Mouse (Mus musculus) CH12.LX (cell line): ENCODE data around the gene Diras2. TPM values are rescaled to one million over a fixed set of nuclear protein-coding genes. Genes with fewer than 3 reads are reported as not detected.

Experiments
- DNase-seq: peaks from one replicate; pipeline ENCODE4 v3.0.0-alpha.2; 2013; ENCODE audit errors: extremely low read depth
- H3K27ac ChIP-seq: 2 replicates; pipeline ENCODE4 v1.5.1; 2012; ENCODE audit warnings: low read depth, mild to moderate bottlenecking, control low read depth, moderate library complexity; ENCODE audit not compliant: insufficient read depth
- H3K27me3 ChIP-seq: replicated peaks from 2 replicates; pipeline ENCODE3; 2012; ENCODE audit warnings: inconsistent platforms
- H3K36me3 ChIP-seq, 2 experiments: replicated peaks in 1 of 2; 2 replicates each; pipeline versions ENCODE3 to v1.6.1; 2012; ENCODE audit warnings: inconsistent platforms in 1 of 2, low read length in 1 of 2, mild to moderate bottlenecking in 1 of 2, mixed read lengths in 1 of 2, moderate library complexity in 1 of 2; ENCODE audit not compliant: control insufficient read depth in 1 of 2, insufficient read depth in 1 of 2
- H3K4me1 ChIP-seq, 2 experiments: 2 replicates each; pipeline ENCODE4 v1.6.1; 2012; ENCODE audit warnings: inconsistent platforms in 1 of 2, moderate library complexity in 1 of 2; ENCODE audit not compliant: insufficient read depth in 2 of 2, control insufficient read depth in 1 of 2
- H3K4me2 ChIP-seq: 2 replicates; pipeline ENCODE4 v1.6.1; 2012; ENCODE audit warnings: low read depth, mild to moderate bottlenecking, control low read depth; ENCODE audit not compliant: poor library complexity, insufficient read depth, severe bottlenecking
- H3K4me3 ChIP-seq, 3 experiments: fragments of 150-350 bp in 1 of 3; sonication (generic) in 1 of 3; replicated peaks in 1 of 3; 2 replicates each; pipeline versions ENCODE3 to v1.5.1; 2011 to 2012; ENCODE audit warnings: low read depth in 2 of 3, low read length in 2 of 3, mild to moderate bottlenecking in 2 of 3, moderate library complexity in 2 of 3, control low read depth in 1 of 3, improper control_type of control experiment in 1 of 3, inconsistent platforms in 1 of 3, mixed read lengths in 1 of 3; ENCODE audit not compliant: poor library complexity in 1 of 3
- H3K79me2 ChIP-seq: replicated peaks from 2 replicates; pipeline ENCODE4 v1.6.1; 2012; ENCODE audit warnings: mild to moderate bottlenecking, moderate library complexity; ENCODE audit not compliant: control insufficient read depth, poor library complexity, insufficient read depth, severe bottlenecking; ENCODE audit errors: extremely low read depth
- H3K9ac ChIP-seq: 2 replicates; pipeline ENCODE4 v1.6.1; 2012; ENCODE audit warnings: low read depth, mild to moderate bottlenecking, control low read depth, moderate library complexity; ENCODE audit not compliant: insufficient read depth
- H3K9me3 ChIP-seq: replicated peaks from 2 replicates; pipeline ENCODE3; 2012; ENCODE audit warnings: low read length, inconsistent platforms, mixed read lengths
- CHD2 ChIP-seq: IDR thresholded peaks from 2 replicates; pipeline ENCODE4 v1.6.1; 2011; ENCODE audit warnings: low read length, improper control_type of control experiment
- E2F4 ChIP-seq: IDR thresholded peaks from 2 replicates; pipeline ENCODE4 v1.6.1; 2011; ENCODE audit warnings: low read depth, low read length, improper control_type of control experiment; ENCODE audit not compliant: insufficient replicate concordance
- EP300 ChIP-seq: IDR thresholded peaks from 2 replicates; pipeline ENCODE4 v1.6.1; 2011; ENCODE audit warnings: low read length, improper control_type of control experiment
- ETS1 ChIP-seq: conservative IDR thresholded peaks from 2 replicates; pipeline ENCODE4 v1.6.1; 2012; ENCODE audit warnings: low read depth, mild to moderate bottlenecking, inconsistent platforms, low read length, improper control_type of control experiment, moderate library complexity
- JUN ChIP-seq: IDR thresholded peaks from 2 replicates; pipeline ENCODE4 v1.6.1; 2011; ENCODE audit warnings: low read depth, mild to moderate bottlenecking, low read length, improper control_type of control experiment, moderate library complexity; ENCODE audit not compliant: insufficient read depth
- KAT2A ChIP-seq: IDR thresholded peaks from 2 replicates; pipeline ENCODE4 v1.6.1; 2012; ENCODE audit warnings: low read length, improper control_type of control experiment, inconsistent platforms; ENCODE audit not compliant: insufficient replicate concordance
- MAX ChIP-seq: IDR thresholded peaks from 2 replicates; pipeline ENCODE4 v1.6.1; 2011; ENCODE audit warnings: low read length, improper control_type of control experiment
- MXI1 ChIP-seq: IDR thresholded peaks from 2 replicates; pipeline ENCODE4 v1.6.1; 2011; ENCODE audit warnings: mild to moderate bottlenecking, low read depth, low read length, improper control_type of control experiment
- NELFE ChIP-seq: IDR thresholded peaks from 2 replicates; pipeline ENCODE4 v1.6.1; 2011; ENCODE audit warnings: low read depth, low read length, improper control_type of control experiment
- NRF1 ChIP-seq: IDR thresholded peaks from 2 replicates; pipeline ENCODE4 v1.6.1; 2014; ENCODE audit warnings: low read depth, mild to moderate bottlenecking, inconsistent platforms, low read length, improper control_type of control experiment, moderate library complexity
- RCOR1 ChIP-seq: conservative IDR thresholded peaks from 2 replicates; pipeline ENCODE4 v1.6.1; 2012; ENCODE audit warnings: low read depth, mild to moderate bottlenecking, inconsistent platforms, low read length, improper control_type of control experiment
- SIN3A ChIP-seq: IDR thresholded peaks from 2 replicates; pipeline ENCODE4 v1.6.1; 2012; ENCODE audit warnings: low read length, improper control_type of control experiment, inconsistent platforms
- SMC3 ChIP-seq: IDR thresholded peaks from 2 replicates; pipeline ENCODE4 v1.6.1; 2011; ENCODE audit warnings: low read depth, low read length, improper control_type of control experiment
- TCF12 ChIP-seq: IDR thresholded peaks from 2 replicates; pipeline ENCODE4 v1.6.1; 2014; ENCODE audit warnings: low read depth, mild to moderate bottlenecking, inconsistent platforms, low read length, improper control_type of control experiment
- USF1 ChIP-seq: IDR thresholded peaks from 2 replicates; pipeline ENCODE4 v1.6.1; 2014; ENCODE audit warnings: low read depth, mild to moderate bottlenecking, inconsistent platforms, low read length, improper control_type of control experiment
- USF2 ChIP-seq: conservative IDR thresholded peaks from 2 replicates; pipeline ENCODE4 v1.6.1; 2011; ENCODE audit warnings: low read depth, low read length, improper control_type of control experiment
- ZC3H11A ChIP-seq: IDR thresholded peaks from 2 replicates; pipeline ENCODE4 v1.6.1; 2012; ENCODE audit warnings: low read depth, mild to moderate bottlenecking, inconsistent platforms, low read length, improper control_type of control experiment
- ZMIZ1 ChIP-seq: IDR thresholded peaks from 2 replicates; pipeline ENCODE4 v1.6.1; 2012; ENCODE audit warnings: low read depth, mild to moderate bottlenecking, inconsistent platforms, low read length, improper control_type of control experiment
- ZNF384 ChIP-seq: IDR thresholded peaks from 2 replicates; pipeline ENCODE4 v1.6.1; 2012; ENCODE audit warnings: low read depth, low read length, improper control_type of control experiment, inconsistent platforms
- dilution Hi-C: fragments of 300-500 bp; cut with MboI; formaldehyde crosslinking; loops from 2 replicates; pipeline ENCODE4 v1.14.3; 2020; ENCODE audit warnings: low sequenced_read_pairs; ENCODE audit not compliant: extremely low pct_unique_long_range_greater_than_20kb, extremely low pct_ligation_motif_present
- in situ Hi-C: fragments of 300-500 bp; cut with MboI; formaldehyde crosslinking; loops from 3 replicates; pipeline ENCODE4 v1.14.3; 2019; ENCODE audit warnings: low sequenced_read_pairs, low pct_ligation_motif_present, low pct_unique_long_range_greater_than_20kb, mixed read lengths
- polyA plus RNA-seq: library from polyadenylated mRNA; unstranded; fragments of >175 nt; gene quantifications from 2 replicates; pipeline ENCODE4 v1.2.1, GENCODE M21; 2012; ENCODE audit warnings: low read depth; ENCODE audit not compliant: insufficient read length
- total RNA-seq, 2 experiments: library from RNA; depleted of rRNA; stranded (reverse); fragments of 300-350 nt in 1 of 2; fragments of >200 nt in 1 of 2; gene quantifications; 2 replicates each; pipeline ENCODE4 v1.2.3; 2012 to 2014

The Diras2 gene
- total and polyA plus RNA-seq, 3 experiments: 2.8 to 8.5 (median 3.9) TPM

DNA sequence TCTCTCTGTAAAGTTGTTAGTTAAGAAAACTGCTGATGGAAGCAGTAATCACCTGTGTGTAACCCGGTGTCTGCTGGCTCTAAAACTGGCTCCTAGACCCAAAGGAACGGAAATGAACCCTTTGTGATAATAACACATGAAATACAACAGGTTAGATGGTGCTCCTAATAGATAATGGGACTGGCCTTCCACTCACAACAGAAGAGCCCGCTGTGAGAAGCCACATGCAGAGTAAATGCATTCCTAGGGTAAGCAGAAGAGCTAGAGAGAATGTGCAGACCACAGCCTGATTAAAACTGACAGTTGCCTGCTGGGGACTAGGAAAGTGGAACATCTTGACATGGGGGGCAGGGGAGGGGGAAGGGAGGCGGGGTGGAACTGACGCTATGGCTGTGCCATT lies 18.7 kb downstream of the Diras2 start:
- Histone ChIP-seq H3K4me3 (no peak overlapping the region), H3K4me1 (no peaks in the 10 kb centered on the region), H3K4me2 (no peak overlapping the region), H3K27me3 (no peaks in the 10 kb centered on the region), H3K9ac (no peak overlapping the region), H3K36me3 (peaks cover 8% of the 10 kb centered on the region in 2 experiments), H3K9me3 (no peaks in the 10 kb centered on the region), H3K79me2 (peaks cover 7% of the 10 kb centered on the region), H3K27ac (no peak overlapping the region)
- dilution Hi-C loops (no loop called here), in situ Hi-C loops (no loop called here)
- DNase-seq: no peak
- no peak for TF ChIP-seq RCOR1
- TF ChIP-seq E2F4: no peak
- no peak for TF ChIP-seq USF1
- no peak for TF ChIP-seq TCF12
- TF ChIP-seq ZMIZ1: no peak
- TF ChIP-seq USF2: no peak
- no peak for TF ChIP-seq EP300
- TF ChIP-seq MAX: no peak
- no peak for TF ChIP-seq JUN
- no peak for TF ChIP-seq ZNF384
- TF ChIP-seq MXI1: no peak
- TF ChIP-seq CHD2: no peak

DNA sequence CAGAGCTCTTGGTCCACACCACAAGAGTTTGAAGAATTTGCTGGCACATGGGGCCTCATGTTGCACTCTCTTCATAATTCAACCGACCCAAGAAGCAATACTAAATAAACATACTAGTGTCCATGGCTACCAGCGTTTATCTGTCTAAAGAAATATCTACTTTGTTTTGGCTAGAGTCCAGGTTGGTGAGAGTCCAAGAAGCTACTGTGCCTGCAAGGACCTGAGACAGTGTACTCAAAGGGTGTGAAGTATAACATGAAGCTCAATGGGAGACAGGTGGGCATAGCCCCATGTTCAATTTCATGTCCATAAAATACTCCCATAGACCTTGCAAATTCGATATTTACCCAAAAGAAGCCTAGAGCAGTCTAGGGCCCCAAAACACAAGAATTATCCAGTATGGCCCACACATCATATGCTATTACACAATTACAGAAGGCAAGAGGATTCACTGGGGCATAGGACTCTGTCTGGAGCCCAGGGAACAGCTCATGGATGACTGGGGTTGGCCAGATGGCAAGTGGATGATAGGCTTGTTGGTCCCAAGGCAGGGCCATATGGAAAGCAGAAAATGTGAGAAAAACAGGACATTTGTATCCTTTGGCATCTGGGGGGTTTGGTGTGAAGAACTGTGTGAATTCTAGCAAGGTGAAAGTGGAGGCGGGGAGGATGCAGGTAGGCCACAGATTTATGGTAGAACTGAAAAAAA lies 20.8 kb downstream of the Diras2 start:
- Histone ChIP-seq H3K4me2 (no peak overlapping the region), H3K4me1 (peaks cover 0 to 3% of the 10 kb centered on the region in 2 experiments; a peak in 1 of 4 replicates), H3K4me3 (no peak overlapping the region), H3K9ac (no peak overlapping the region), H3K36me3 (peaks cover 9 to 15% of the 10 kb centered on the region in 2 experiments), H3K79me2 (peaks cover 7% of the 10 kb centered on the region; the same call in 1 of the 2 replicates), H3K27me3 (no peaks in the 10 kb centered on the region), H3K27ac (no peak overlapping the region), H3K9me3 (no peaks in the 10 kb centered on the region)
- no peak for DNase-seq
- dilution Hi-C loops: no loop called here
- TF ChIP-seq SMC3 (no peak), RCOR1 (no peak), NELFE (no peak), NRF1 (no peak), KAT2A (no peak), JUN (no peak), MAX (no peak), ETS1 (no peak), ZMIZ1 (no peak), SIN3A (no peak), ZC3H11A (no peak)
- in situ Hi-C loops: no loop called here
